Mouse (Mus musculus) T-cell, adult 2 months (primary cell): ENCODE measurements around the gene Slc3a2.
A peak's percentile ranks its signal among the peaks of the same experiment; 100 is the strongest.
"Not testable (repeated sequence)": the region's sequence is repeated elsewhere in the genome, so short reads cannot be mapped to it uniquely, and the experiment has no call there.

ENCODE experiments used
- DNase-seq: peaks from one replicate; pipeline ENCODE4 v3.0.0; 2022; ENCODE audit warnings: low spot score

The Slc3a2 gene

DNA sequence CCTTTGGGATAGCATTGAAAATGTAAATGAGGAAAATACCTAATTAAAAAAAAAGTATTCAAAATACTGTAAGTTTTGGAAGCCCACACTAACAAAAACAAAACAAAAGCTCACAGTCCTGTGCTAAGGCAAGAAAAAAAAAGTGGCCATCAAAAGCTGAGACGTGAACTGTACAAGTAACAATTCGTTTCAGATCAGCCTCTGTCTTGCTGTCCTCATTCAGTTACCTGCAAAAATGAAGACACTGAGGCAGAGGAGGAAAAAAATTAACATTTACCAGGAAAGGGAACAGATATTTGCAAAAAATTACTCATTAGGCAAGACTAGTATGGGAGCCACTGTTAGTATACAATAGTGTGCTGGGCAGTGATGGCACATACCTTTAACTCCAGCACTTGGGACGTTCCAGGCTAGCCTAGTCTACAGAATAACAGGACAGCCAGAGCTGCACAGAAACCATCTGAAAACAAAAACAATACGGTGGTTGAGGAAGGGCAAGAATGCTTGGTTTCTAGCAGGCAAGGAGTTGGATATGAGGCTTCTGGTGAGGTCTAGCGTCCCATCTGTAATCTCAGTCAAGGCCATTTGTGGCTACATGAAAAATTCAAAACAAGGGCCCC lies 4.4 kb upstream of the Slc3a2 start:
- no peak for DNase-seq

GRCm38 (mm10) chr19:8726609-8727390 lies 3.6 kb upstream of the Slc3a2 start:
- DNase-seq = no peak

DNA sequence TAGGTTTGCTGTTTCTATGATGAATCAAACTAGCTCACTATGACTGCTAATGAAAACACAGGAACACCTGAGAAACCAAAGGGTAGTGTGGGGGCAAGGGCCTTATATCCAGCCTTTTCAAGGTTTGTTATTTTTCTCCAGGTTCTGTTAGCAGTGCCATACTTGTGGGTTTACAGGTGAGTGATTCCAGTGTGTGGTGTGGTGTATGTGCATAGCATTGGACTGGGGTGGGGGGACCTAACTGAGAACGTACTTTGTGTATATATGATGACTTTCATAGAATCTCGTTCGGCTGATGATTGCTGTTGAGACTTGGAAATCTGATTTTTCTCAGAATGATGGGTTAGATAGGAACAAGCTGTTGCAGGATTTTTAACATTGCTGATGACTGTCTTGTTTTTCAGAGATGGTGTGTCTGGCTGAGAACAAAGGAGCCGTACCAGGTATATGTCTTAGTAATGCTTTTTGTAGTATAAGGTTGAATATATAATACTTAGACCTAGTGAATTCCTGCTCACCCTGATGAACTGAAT lies 2.0 kb upstream of the Slc3a2 start:
- DNase-seq = no peak

DNA sequence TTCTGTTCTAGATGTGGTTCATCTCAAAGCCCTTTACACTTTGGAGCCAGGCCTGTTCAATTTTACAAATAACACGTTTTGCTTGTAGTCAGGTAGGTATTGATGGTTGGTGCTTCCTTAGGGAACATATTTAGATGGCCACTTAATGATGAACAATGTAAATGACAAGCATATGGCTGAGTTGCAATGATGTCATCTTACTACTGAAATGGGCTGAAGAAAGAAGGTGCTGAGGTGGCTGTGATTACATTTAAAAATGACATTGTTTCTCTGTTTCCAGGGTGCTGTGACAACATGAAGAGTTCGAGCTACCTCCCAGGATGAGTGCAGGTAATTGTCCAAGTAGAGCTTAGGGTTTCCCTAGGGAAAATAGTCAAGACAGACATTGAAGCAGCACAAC lies 1.2 kb upstream of the Slc3a2 start:
- DNase-seq = no peak

- peak; percentile 36 for DNase-seq
These were observed 591 bp upstream of the Slc3a2 start for GRCm38 (mm10) chr19:8723574-8724346.

- DNase-seq = no peak
These were observed 636 bp downstream of the Slc3a2 start for GRCm38 (mm10) chr19:8722559-8722906.

DNA sequence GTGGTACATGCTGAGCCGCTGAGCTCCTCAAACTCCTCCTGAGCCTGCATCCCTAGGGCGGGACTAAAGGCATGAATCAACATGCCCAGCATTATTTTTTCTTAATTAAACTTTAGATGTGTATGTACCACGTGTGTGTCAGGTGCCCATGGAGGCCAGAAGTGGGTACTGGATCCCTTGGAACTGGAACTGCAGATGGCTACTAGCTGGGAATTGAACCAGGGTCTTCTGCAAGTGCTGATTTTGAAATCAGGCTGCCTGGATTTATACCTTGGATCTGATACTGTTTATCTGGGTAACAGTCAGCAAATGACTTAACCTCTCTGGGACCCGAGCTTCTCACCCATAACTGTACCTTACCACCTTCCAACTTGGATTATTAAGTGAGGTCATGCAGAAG lies 1.1 kb downstream of the Slc3a2 start:
- no peak for DNase-seq

DNA sequence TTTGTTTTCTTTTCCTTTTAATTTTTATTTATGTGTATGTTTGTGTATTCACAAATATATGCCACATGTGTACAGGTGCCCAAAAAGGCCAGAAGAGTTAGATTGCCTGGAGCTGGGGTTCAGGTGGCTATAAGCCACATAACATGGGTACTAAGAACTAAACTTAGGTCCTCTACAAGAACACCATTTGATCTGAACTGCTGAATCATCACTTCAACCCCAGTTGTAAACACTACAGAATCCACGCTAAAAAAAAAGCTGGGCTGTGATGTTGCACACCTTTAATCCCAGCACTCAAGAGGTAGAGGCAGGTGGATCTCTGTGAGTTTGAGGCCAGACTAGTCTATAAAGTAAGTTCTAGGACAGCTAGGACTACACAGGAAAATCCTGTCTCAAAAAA lies 1.8 kb downstream of the Slc3a2 start:
- no peak for DNase-seq

GRCm38 (mm10) chr19:8719037-8719436 lies 4.1 kb downstream of the Slc3a2 start:
- DNase-seq = not testable (repeated sequence)

DNA sequence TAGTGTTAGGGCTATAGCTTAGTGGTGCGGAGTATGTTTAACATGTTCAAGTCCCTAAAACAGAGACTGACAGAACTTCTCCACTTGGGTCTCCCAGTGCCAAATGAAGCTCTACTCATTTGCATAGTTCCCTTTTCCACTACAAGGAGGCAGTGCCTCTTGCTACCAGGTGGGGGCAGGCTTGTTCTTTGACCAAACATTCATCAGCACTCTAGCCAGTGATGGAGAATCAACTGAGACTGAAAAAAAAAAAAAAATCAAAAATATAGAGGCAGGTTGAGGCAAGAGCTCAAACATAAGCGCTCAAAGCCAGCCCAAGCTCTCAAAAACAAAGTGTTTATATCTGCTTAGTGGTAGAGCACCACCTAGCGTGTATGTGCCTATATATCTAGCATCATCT lies 4.8 kb downstream of the Slc3a2 start:
- peak; percentile 83 for DNase-seq

GRCm38 (mm10) chr19:8716767-8717475 lies 6.2 kb downstream of the Slc3a2 start:
- DNase-seq = no peak

DNA sequence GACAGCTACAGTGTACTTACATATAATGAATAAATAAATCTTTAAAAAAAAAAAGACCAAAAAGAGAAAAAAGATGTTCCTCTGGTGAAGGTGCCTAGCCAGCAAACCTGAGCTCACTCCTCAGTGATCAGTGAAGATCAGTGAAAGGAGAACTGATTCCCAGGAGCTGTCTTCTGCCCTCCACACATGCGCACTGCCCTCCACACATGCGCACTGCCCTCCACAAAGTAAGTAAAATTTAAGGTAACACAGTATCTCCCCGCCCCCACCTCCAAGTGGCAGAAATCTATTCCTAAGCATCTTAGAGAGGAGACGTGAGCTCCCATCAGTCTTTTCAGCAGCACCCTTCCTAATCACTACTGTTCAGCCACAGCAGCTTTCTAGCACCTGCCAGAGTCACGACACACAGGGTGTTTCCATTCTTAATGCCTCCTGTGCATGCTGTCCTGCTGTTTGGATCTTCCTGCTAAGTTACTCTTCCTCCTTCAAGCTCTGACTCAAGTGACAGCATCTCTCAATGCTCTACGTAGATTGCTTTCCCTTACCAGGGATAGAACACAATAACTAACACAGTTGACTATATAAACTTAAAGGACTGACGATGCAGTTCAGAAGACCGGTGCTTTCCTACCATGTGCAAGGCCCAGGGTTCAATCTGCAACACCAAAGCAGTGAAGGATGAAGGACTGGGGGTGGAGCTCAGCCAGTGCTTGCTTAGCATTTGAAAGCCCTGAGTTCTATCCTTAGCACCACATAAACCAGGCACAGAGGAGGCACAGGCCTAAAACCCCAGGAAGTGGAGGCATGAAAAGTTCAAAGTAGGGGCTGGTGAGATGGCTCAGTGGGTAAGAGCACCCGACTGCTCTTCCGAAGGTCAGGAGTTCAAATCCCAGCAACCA lies 7.1 kb downstream of the Slc3a2 start:
- no peak for DNase-seq

DNA sequence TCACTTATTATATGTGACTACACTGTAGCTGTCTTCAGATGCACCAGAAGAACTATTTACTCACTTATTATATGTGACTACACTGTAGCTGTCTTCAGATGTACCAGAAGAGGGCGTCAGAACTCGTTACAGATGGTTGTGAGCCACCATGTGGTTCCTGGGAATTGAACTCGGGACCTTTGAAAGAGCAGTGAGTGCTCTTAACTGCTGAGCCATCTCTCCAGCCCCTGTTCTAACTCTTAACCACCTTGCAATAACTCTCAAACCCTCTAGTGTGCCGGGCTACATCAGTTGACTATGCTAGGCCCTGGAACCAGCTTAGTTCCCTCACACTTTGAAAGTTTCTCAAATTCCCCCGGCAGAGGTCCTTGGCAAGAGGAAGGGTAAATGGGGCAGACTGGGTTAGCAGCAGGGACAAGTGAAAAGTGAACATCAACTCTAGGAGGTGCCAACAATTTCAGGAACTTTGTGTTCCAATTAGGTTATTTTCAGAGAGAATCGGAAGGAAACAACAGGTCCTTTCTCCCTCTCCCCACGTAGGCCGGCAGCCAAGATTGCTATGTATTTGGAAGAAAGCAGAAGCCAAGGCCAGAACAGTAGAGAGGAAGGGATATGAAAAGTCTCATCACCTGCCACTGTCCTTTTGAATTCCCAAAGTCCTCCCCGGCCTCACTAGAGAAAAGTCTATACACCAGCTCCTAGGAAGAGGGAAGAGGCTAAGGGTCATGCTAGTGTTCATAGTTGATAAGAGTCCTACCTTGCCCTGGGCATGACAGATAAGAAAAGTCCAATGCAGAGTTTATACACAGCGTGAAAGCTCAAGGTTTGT lies 8.3 kb downstream of the Slc3a2 start:
- no peak for DNase-seq

GRCm38 (mm10) chr19:8713997-8714652 lies 9.0 kb downstream of the Slc3a2 start:
- no peak for DNase-seq

DNA sequence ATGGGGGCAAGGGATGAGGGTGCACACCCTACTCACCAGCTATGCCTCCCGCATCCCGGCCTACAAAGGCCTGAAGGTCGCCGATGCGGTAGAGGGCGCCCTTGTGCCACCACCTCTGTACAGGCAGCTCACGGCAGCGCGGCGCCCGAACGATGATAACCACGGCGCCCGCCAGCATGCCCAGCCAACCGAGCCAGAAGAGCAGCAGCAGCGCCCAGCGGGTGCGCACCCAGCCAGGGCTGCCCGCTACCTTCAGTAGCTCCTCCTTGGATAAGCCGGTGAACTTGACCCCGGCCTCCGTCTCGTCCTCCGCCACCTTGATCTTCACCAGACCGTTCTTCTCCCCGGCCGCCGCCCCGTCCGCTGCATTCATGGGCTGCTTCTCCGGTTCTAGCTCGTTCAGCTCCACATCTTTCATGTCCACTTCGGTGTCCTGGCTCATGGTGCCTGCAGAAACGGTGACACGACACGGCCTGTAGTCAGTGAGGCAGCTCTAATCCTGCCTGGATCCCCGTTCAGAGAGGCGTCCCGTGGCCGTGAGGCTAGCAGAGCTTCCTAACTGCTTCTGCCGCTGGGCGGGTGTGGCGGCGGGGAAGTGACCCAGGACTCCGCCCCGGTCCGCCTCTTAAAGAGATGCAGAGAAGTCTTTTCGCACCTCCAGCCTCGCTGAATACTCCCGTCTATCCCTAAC lies 9.7 kb downstream of the Slc3a2 start:
- DNase-seq = peak; percentile 93

DNA sequence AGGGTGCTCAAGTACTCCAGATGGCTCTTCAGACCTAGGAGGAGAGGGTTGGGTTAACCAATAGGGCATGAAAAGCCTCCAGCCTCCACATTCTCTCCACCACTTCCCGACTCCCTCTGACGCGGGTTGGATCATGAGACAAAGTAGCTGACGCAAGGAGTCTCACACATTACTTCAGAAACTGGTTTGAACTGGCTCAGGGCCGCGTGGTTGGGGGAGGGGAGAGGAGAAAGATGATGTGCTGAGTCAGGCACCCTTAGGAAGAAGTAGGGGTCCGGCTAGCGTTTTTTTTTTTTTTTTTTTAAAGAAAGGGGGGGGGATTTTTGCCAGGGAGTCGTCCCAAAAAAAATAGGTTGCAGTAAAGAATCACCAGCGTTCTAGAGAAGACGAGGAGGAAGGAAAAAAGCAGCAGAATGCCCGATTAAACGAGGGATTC lies 10.3 kb downstream of the Slc3a2 start:
- DNase-seq = peak; percentile 94

DNA sequence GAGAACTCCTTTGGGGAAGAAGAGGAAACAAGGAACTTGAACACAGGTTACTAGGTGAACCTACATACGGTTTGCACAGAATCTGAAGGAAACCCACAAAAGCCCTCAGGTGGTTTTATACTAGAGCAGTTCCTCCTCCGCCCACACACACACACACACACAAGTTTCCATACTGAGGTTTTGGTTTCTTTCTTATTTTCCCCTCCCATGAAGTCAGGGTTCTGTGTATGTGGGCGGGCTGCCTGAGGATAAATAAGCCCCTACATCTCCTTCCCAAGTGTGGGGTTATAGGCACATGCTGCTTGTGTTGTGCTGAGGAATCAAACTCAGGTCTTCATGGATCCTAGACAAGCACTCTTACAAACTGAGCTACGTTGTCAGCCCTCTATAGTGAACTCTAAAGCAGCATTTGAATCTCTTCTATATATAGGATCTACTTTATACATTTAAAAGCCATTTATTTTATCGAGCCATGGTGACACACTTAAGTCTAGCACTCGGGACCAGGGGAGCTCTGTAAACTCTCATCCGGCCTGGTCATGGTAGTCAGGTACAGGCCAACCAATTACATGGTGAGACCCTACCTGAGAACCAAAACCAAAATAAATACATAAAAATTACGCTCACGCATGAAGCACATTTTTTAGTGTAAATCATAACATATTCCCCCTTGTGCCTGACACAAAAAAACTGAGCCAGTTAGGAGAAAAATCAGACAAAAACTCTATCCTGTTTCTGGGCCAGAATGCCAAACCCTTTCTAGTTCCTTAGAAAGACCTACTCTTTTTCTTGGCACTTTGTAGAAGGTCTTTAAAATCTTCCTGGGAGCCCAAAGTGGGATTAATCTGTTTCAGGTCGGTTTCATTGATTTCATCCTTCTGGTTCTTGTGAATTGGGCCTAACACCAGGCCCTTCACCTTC lies 11.0 kb downstream of the Slc3a2 start:
- peak; percentile 80 for DNase-seq

- no peak for DNase-seq
These were observed 11.7 kb downstream of the Slc3a2 start for GRCm38 (mm10) chr19:8711506-8711905.
